Mouse (Mus musculus): ENCODE results near the gene Ecd. TPM values are rescaled to one million over a fixed set of nuclear protein-coding genes. Genes with fewer than 3 reads are reported as not detected.
"Not testable (repeated sequence)": the region's sequence is repeated elsewhere in the genome, so short reads cannot be mapped to it uniquely, and the experiment has no call there.

Ecd gene
- polyA plus RNA-seq, 1 experiment = 13.2 TPM

DNA sequence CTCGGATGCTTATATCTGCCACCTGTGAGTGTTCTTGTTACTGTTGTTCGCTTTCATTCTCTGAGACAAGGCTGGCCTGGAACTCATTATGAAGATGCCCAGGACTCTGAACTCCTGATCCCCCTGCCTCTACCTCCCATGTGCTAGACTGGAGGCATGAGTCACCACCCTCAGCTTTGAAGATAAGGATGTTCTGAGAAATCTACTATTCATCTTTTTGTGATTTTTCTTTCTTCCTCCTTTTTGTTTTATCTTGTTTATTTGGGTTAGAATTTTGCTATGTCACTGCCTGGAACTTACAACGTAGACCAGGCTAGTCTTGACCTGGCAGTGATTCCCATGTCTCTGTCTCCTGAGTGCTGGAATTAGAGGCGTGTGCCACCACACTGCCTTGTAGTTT, 16.6 kb downstream of the Ecd start:
- no peak for TF ChIP-seq CTCF (IDR thresholded peaks at IDR 0.05; ENCODE audit: extremely low read depth, insufficient read depth, insufficient read length, insufficient replicate concordance)
- Histone ChIP-seq H3K27ac (ENCODE audit: insufficient read depth, low read length) (no peak overlapping the region), H3K36me3 (ENCODE audit: control insufficient read depth, insufficient read depth, low read length) (peaks cover 38% of the 10 kb centered on the region), H3K4me3 (ENCODE audit: extremely low read depth, insufficient read depth, insufficient read length) (no peak overlapping the region), H3K27me3 (ENCODE audit: control insufficient read depth, insufficient read depth, low read length) (no peaks in the 10 kb centered on the region), H3K4me1 (ENCODE audit: control insufficient read depth, insufficient read depth, insufficient read length) (no peaks in the 10 kb centered on the region)
- no peak for DNase-seq (ENCODE audit: low read depth in 1 of 2, low spot score in 2 of 2)
- WGBS = 90% methylated on average over 4 of the region's 4 CpGs

DNA sequence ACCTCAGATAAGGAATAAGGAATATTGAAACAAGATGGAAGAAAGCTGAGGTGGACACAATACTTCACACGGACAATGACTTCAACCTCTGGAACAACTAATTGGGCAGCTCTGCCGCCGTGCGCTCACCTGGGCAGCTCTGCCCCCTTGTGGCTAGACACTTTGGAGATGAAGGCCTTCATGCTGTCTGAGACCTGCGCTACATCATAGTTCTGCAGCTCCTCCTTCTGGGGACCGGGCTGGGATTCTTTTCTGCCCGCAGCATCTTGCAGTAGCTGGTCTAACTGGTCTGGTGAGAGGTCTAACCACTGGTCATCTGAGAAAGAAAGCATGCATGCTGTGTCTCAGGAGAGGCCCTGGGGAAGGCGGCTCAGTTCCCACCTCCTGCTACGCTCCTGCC, 19.4 kb downstream of the Ecd start:
- Histone ChIP-seq H3K27me3 (ENCODE audit: control insufficient read depth, insufficient read depth, low read length) (no peaks in the 10 kb centered on the region), H3K4me1 (ENCODE audit: control insufficient read depth, insufficient read depth, insufficient read length) (no peaks in the 10 kb centered on the region), H3K4me3 (ENCODE audit: extremely low read depth, insufficient read depth, insufficient read length) (no peak overlapping the region), H3K27ac (ENCODE audit: insufficient read depth, low read length) (no peak overlapping the region), H3K36me3 (ENCODE audit: control insufficient read depth, insufficient read depth, low read length) (peaks cover 31% of the 10 kb centered on the region)
- DNase-seq (ENCODE audit: low read depth in 1 of 2, low spot score in 2 of 2) = peak in 1 of 2 experiments; percentile 14
- TF ChIP-seq POLR2A (IDR thresholded peaks at IDR 0.05; ENCODE audit: low read depth, low read length) (no peak), CTCF (IDR thresholded peaks at IDR 0.05; ENCODE audit: extremely low read depth, insufficient read depth, insufficient read length, insufficient replicate concordance) (no peak)
- 94% methylated on average over 9 of the region's 9 CpGs for WGBS

DNA sequence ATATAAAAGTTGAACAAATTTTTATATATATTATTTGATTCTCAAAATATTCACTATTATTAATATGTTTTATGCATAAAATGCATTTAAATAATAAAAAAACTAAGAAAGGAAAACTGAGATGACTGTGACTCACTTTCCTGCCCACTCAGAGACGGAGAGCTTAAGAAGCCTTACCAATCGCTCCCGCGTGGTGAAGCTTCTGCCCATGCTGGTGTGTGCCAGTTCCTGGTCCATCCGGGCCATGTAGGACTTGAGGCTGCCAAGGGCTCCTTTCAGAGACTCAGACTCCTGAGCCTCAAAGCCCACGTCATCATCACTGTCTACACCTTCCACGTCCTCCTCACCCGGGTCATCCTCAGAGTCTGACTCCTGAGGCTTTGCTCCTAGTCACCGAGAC, 23.7 kb downstream of the Ecd start:
- DNase-seq (ENCODE audit: low read depth in 1 of 2, low spot score in 2 of 2) = no peak
- Histone ChIP-seq H3K4me1 (ENCODE audit: control insufficient read depth, insufficient read depth, insufficient read length) (no peaks in the 10 kb centered on the region), H3K27ac (ENCODE audit: insufficient read depth, low read length) (no peak overlapping the region), H3K36me3 (ENCODE audit: control insufficient read depth, insufficient read depth, low read length) (peaks cover 34% of the 10 kb centered on the region), H3K27me3 (ENCODE audit: control insufficient read depth, insufficient read depth, low read length) (no peaks in the 10 kb centered on the region), H3K4me3 (ENCODE audit: extremely low read depth, insufficient read depth, insufficient read length) (no peak overlapping the region)
- TF ChIP-seq CTCF (IDR thresholded peaks at IDR 0.05; ENCODE audit: extremely low read depth, insufficient read depth, insufficient read length, insufficient replicate concordance) = no peak
- TF ChIP-seq POLR2A (IDR thresholded peaks at IDR 0.05; ENCODE audit: low read depth, low read length) = no peak
- 97% methylated on average over 9 of the region's 9 CpGs for WGBS

DNA sequence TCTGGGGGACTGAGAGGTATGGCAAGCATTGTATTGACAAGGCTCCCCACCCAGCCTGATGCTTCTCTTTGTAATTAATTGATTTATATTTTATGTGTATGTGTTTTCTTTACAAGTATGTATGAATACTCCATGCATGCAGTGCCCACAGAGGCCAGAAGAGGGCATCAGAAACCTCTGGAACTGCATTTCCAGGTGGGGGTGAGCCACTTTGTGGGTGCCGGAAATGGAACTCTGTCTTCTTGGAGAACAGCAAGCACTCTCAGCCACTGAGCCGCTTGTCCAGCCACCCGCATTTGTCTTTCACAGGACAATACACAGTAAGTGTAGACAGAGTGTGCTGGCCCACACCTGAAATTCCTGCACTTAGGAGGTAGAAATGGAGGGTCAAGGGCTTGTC, 28.5 kb downstream of the Ecd start:
- WGBS = 89% methylated on average over 3 of the region's 3 CpGs
- H3K4me1 ChIP-seq (ENCODE audit: control insufficient read depth, insufficient read depth, insufficient read length) = no peaks in the 10 kb centered on the region
- no peak overlapping the region for H3K27ac ChIP-seq (ENCODE audit: insufficient read depth, low read length)
- DNase-seq (ENCODE audit: low read depth in 1 of 2, low spot score in 2 of 2) = peak in 1 of 2 experiments; percentile 45
- H3K36me3 ChIP-seq (ENCODE audit: control insufficient read depth, insufficient read depth, low read length) = peaks cover 23% of the 10 kb centered on the region
- H3K27me3 ChIP-seq (ENCODE audit: control insufficient read depth, insufficient read depth, low read length) = no peaks in the 10 kb centered on the region
- no peak for TF ChIP-seq POLR2A (IDR thresholded peaks at IDR 0.05; ENCODE audit: low read depth, low read length)
- TF ChIP-seq CTCF (IDR thresholded peaks at IDR 0.05; ENCODE audit: extremely low read depth, insufficient read depth, insufficient read length, insufficient replicate concordance) = peak; percentile 43; the same call in 1 of the 2 replicates
- no peak overlapping the region for H3K4me3 ChIP-seq (ENCODE audit: extremely low read depth, insufficient read depth, insufficient read length)

DNA sequence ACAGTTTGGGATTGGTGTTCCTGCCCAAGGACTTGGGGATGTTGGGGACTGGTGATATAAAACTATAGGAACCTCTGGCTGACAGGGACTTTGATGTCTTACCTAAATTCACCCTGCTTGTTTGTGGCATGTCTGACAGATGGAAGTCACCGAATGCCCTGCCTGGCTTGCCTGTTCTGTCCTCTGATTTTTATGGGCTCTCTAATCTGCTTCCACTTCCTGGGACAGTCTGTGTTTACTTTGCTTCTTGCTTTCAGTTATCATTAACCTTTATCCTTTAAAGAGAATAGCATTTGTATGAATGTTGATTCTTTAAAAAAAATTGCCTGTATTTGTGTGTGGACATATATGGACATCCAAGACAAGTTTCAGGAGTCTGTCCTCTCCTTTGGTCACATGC, 32.8 kb downstream of the Ecd start:
- no peaks in the 10 kb centered on the region for H3K27me3 ChIP-seq (ENCODE audit: control insufficient read depth, insufficient read depth, low read length)
- H3K4me3 ChIP-seq (ENCODE audit: extremely low read depth, insufficient read depth, insufficient read length) = no peak overlapping the region
- no peak overlapping the region for H3K27ac ChIP-seq (ENCODE audit: insufficient read depth, low read length)
- TF ChIP-seq CTCF (IDR thresholded peaks at IDR 0.05; ENCODE audit: extremely low read depth, insufficient read depth, insufficient read length, insufficient replicate concordance) = no peak
- no peak for TF ChIP-seq POLR2A (IDR thresholded peaks at IDR 0.05; ENCODE audit: low read depth, low read length)
- peaks cover 16% of the 10 kb centered on the region for H3K36me3 ChIP-seq (ENCODE audit: control insufficient read depth, insufficient read depth, low read length)
- no peak for DNase-seq (ENCODE audit: low read depth in 1 of 2, low spot score in 2 of 2)
- no peaks in the 10 kb centered on the region for H3K4me1 ChIP-seq (ENCODE audit: control insufficient read depth, insufficient read depth, insufficient read length)
- 84% methylated on average over 1 of the region's 1 CpGs for WGBS

DNA sequence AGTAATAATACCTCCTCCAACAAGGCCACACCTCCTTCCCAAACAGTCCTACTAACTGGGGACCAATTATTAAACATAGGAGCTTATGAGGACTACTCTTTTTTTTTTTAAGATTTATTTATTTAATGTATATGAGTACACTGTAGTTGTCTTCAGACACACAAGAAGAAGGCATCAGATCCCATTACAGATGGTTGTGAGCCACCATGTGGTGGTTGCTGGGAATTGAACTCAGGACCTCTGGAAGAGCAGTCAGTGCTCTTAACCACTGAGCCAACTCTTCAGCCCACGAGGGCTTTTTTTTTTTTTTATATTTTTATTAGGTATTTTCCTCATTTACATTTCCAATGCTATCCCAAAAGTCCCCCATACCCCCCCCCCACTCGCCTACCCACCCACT, 42.8 kb downstream of the Ecd start:
- peaks cover 22% of the 10 kb centered on the region for H3K36me3 ChIP-seq (ENCODE audit: control insufficient read depth, insufficient read depth, low read length)
- H3K27me3 ChIP-seq (ENCODE audit: control insufficient read depth, insufficient read depth, low read length); H3K4me3 ChIP-seq (ENCODE audit: extremely low read depth, insufficient read depth, insufficient read length); H3K27ac ChIP-seq (ENCODE audit: insufficient read depth, low read length); H3K4me1 ChIP-seq (ENCODE audit: control insufficient read depth, insufficient read depth, insufficient read length); DNase-seq (ENCODE audit: low read depth in 1 of 2, low spot score in 2 of 2): not testable (repeated sequence)
- 79% methylated on average over 2 of the region's 2 CpGs for WGBS

DNA sequence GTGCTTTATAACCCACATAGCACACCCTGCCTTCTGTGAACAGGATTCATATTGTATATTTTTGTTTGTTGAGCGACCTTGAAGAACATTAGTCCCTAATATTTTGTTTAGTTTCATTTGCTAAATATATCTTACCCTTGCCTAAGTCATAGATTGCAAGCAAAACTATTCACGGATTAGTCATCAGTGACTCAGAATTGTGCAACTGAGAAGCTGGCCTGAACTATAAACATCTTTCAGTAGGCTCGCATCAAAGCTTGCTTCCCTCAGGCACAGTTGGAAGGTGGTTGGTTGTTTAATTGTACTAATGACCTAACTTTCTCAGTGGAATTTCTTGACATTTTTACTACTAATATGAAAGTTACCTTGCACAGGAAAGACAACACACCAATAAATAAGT, 49.8 kb downstream of the Ecd start:
- WGBS = 82% methylated on average over 3 of the region's 3 CpGs
- H3K36me3 ChIP-seq (ENCODE audit: control insufficient read depth, insufficient read depth, low read length) = 0 out of 2 replicates have a peak, but pooled peaks cover 1% of the 10 kb centered on the region
- H3K4me3 ChIP-seq (ENCODE audit: extremely low read depth, insufficient read depth, insufficient read length) = no peak overlapping the region
- DNase-seq (ENCODE audit: low read depth in 1 of 2, low spot score in 2 of 2) = no peak
- no peaks in the 10 kb centered on the region for H3K27me3 ChIP-seq (ENCODE audit: control insufficient read depth, insufficient read depth, low read length)
- H3K27ac ChIP-seq (ENCODE audit: insufficient read depth, low read length) = no peak overlapping the region
- peaks cover 2% of the 10 kb centered on the region; the same call in 1 of the 2 replicates for H3K4me1 ChIP-seq (ENCODE audit: control insufficient read depth, insufficient read depth, insufficient read length)
- TF ChIP-seq POLR2A (IDR thresholded peaks at IDR 0.05; ENCODE audit: low read depth, low read length) (no peak), CTCF (IDR thresholded peaks at IDR 0.05; ENCODE audit: extremely low read depth, insufficient read depth, insufficient read length, insufficient replicate concordance) (no peak)
